Mouse (Mus musculus) neural tube, embryonic 13.5 days (tissue): ENCODE results near the gene Ntm. TPM values are rescaled to one million over a fixed set of nuclear protein-coding genes. Genes with fewer than 3 reads are reported as not detected.

Experiments
- ATAC-seq: fragments of 200-750 bp; cut with Nextera tagmentation; 2 replicates; pipeline ENCODE4 v1.8.0; 2017; ENCODE audit warnings: low read depth, mild to moderate bottlenecking, moderate TSS enrichment, moderate library complexity
- H3K27ac ChIP-seq: fragments of 300-500 bp; sonication (generic); replicated peaks from 2 replicates; pipeline ENCODE4 v1.5.1; 2015; ENCODE audit warnings: moderate library complexity, mild to moderate bottlenecking, inconsistent platforms
- H3K27me3 ChIP-seq: fragments of 300-500 bp; sonication (generic); 2 replicates; pipeline ENCODE4 v1.6.1; 2015; ENCODE audit warnings: mild to moderate bottlenecking, inconsistent platforms
- H3K36me3 ChIP-seq: fragments of 300-500 bp; sonication (generic); 2 replicates; pipeline ENCODE4 v1.6.1; 2015; ENCODE audit warnings: mild to moderate bottlenecking, inconsistent platforms
- H3K4me1 ChIP-seq: fragments of 300-500 bp; sonication (generic); replicated peaks from 2 replicates; pipeline ENCODE4 v1.6.1; 2015; ENCODE audit warnings: inconsistent platforms
- H3K4me2 ChIP-seq: fragments of 300-500 bp; sonication (generic); 2 replicates; pipeline ENCODE4 v1.6.1; 2015; ENCODE audit warnings: inconsistent platforms, mild to moderate bottlenecking, moderate library complexity
- H3K4me3 ChIP-seq: fragments of 300-500 bp; sonication (generic); 2 replicates; pipeline ENCODE4 v1.5.1; 2015; ENCODE audit warnings: mild to moderate bottlenecking, inconsistent platforms
- H3K9ac ChIP-seq: fragments of 300-500 bp; sonication (generic); 2 replicates; pipeline ENCODE4 v1.6.1; 2015; ENCODE audit warnings: moderate library complexity, mild to moderate bottlenecking, inconsistent platforms
- H3K9me3 ChIP-seq: fragments of 300-500 bp; sonication (generic); 2 replicates; pipeline ENCODE4 v1.6.1; 2016; ENCODE audit warnings: inconsistent platforms
- WGBS: fragments of 180-500 bp; shearing (Covaris S2); methylation state at CpG from one replicate; pipeline ENCODE4 v1.1.7; 2015; 5-methylcytosine and 5-hydroxymethylcytosine counted together
- polyA plus RNA-seq: library from polyadenylated mRNA; unstranded; fragments of >200 nt; fragmentation: Nextera tagmentation; extraction: Ambion mirVana; gene quantifications from 2 replicates; pipeline ENCODE4 v1.2.1, GENCODE M21; 2015

The Ntm gene
- polyA plus RNA-seq, 1 experiment from 2014 or later, result 150 TPM

GRCm38 (mm10) chr9:29769361-29769760 lies 193.6 kb downstream of the Ntm start:
- 69% methylated on average over 4 of the region's 4 CpGs for WGBS
- Histone ChIP-seq H3K4me3 (no peak overlapping the region), H3K27ac (no peak overlapping the region), H3K36me3 (no peaks in the 10 kb centered on the region), H3K9ac (no peak overlapping the region), H3K9me3 (no peaks in the 10 kb centered on the region), H3K4me2 (no peak overlapping the region), H3K27me3 (no peaks in the 10 kb centered on the region), H3K4me1 (peaks cover 27% of the 10 kb centered on the region)
- no peak for ATAC-seq

GRCm38 (mm10) chr9:29765990-29766980 lies 196.7 kb downstream of the Ntm start:
- Histone ChIP-seq H3K4me3 (no peak overlapping the region), H3K9me3 (no peaks in the 10 kb centered on the region), H3K36me3 (no peaks in the 10 kb centered on the region), H3K4me2 (no peak overlapping the region), H3K9ac (no peak overlapping the region), H3K4me1 (peaks cover 35% of the 10 kb centered on the region), H3K27me3 (no peaks in the 10 kb centered on the region), H3K27ac (peak overlapping the region; percentile 14; the same call in 1 of the 2 replicates)
- no peak for ATAC-seq
- 73% methylated on average over 6 of the region's 6 CpGs for WGBS

GRCm38 (mm10) chr9:29763338-29763737 lies 199.6 kb downstream of the Ntm start:
- Histone ChIP-seq H3K9ac (no peak overlapping the region), H3K9me3 (no peaks in the 10 kb centered on the region)
- 91% methylated on average over 4 of the region's 4 CpGs for WGBS

GRCm38 (mm10) chr9:29761952-29762586 lies 200.9 kb downstream of the Ntm start:
- Histone ChIP-seq H3K36me3 (no peaks in the 10 kb centered on the region), H3K27ac (peak overlapping the region; percentile 13; the same call in 1 of the 2 replicates), H3K4me2 (no peak overlapping the region), H3K9me3 (no peaks in the 10 kb centered on the region), H3K4me1 (peaks cover 26% of the 10 kb centered on the region), H3K27me3 (no peaks in the 10 kb centered on the region), H3K9ac (no peak overlapping the region), H3K4me3 (no peak overlapping the region)
- 36% methylated on average over 8 of the region's 8 CpGs for WGBS
- ATAC-seq, result peak; percentile 47; the same call in 1 of the 2 replicates

More at GRCm38 (mm10) chr9:29763338-29763737, 199.6 kb downstream of the Ntm start:
- H3K4me1 ChIP-seq, result peaks cover 30% of the 10 kb centered on the region
- no peak for ATAC-seq
- H3K27me3 ChIP-seq, result no peaks in the 10 kb centered on the region
- H3K4me3 ChIP-seq, result no peak overlapping the region
- H3K36me3 ChIP-seq, result no peaks in the 10 kb centered on the region
- no peak overlapping the region for H3K4me2 ChIP-seq
- H3K27ac ChIP-seq, result no peak overlapping the region

GRCm38 (mm10) chr9:29761511-29761910 lies 201.4 kb downstream of the Ntm start:
- Histone ChIP-seq H3K9ac (no peak overlapping the region), H3K4me2 (no peak overlapping the region), H3K27ac (peak overlapping the region; percentile 13; the same call in 1 of the 2 replicates), H3K9me3 (no peaks in the 10 kb centered on the region), H3K36me3 (no peaks in the 10 kb centered on the region), H3K4me1 (peaks cover 21% of the 10 kb centered on the region), H3K27me3 (no peaks in the 10 kb centered on the region), H3K4me3 (no peak overlapping the region)
- 86% methylated on average over 5 of the region's 5 CpGs for WGBS
- no peak for ATAC-seq

GRCm38 (mm10) chr9:29759940-29760339 lies 203.0 kb downstream of the Ntm start:
- Histone ChIP-seq H3K9ac (no peak overlapping the region), H3K4me3 (no peak overlapping the region)
- whole genome bisulfite sequencing, result 76% methylated on average over 3 of the region's 3 CpGs

GRCm38 (mm10) chr9:29759060-29759459 lies 203.9 kb downstream of the Ntm start:
- H3K27ac ChIP-seq, result no peak overlapping the region
- WGBS, result 96% methylated on average over 2 of the region's 2 CpGs
- H3K4me3 ChIP-seq, result no peak overlapping the region
- no peaks in the 10 kb centered on the region for H3K27me3 ChIP-seq
- H3K4me2 ChIP-seq, result no peak overlapping the region
- no peaks in the 10 kb centered on the region for H3K9me3 ChIP-seq
- H3K36me3 ChIP-seq, result no peaks in the 10 kb centered on the region
- no peak for ATAC-seq
- no peak overlapping the region for H3K9ac ChIP-seq
- peaks cover 19% of the 10 kb centered on the region; the same call in 1 of the 2 replicates for H3K4me1 ChIP-seq

More at GRCm38 (mm10) chr9:29759940-29760339, 203.0 kb downstream of the Ntm start:
- Histone ChIP-seq H3K4me1 (peaks cover 19% of the 10 kb centered on the region; the same call in 1 of the 2 replicates), H3K27me3 (no peaks in the 10 kb centered on the region), H3K4me2 (no peak overlapping the region), H3K9me3 (no peaks in the 10 kb centered on the region), H3K27ac (no peak overlapping the region), H3K36me3 (no peaks in the 10 kb centered on the region)
- ATAC-seq, result no peak

- Histone ChIP-seq H3K4me2 (no peak overlapping the region), H3K9ac (no peak overlapping the region), H3K27me3 (no peaks in the 10 kb centered on the region), H3K4me3 (no peak overlapping the region), H3K9me3 (no peaks in the 10 kb centered on the region), H3K36me3 (no peaks in the 10 kb centered on the region), H3K27ac (no peak overlapping the region), H3K4me1 (peaks cover 20% of the 10 kb centered on the region)
- no peak for ATAC-seq
These were observed 208.6 kb downstream of the Ntm start for GRCm38 (mm10) chr9:29754374-29754773.

- H3K9me3 ChIP-seq, result no peaks in the 10 kb centered on the region
- no peak overlapping the region for H3K27ac ChIP-seq
- H3K4me2 ChIP-seq, result no peak overlapping the region
- ATAC-seq, result peak; percentile 40; the same call in 1 of the 2 replicates
- peaks cover 19% of the 10 kb centered on the region for H3K4me1 ChIP-seq
- no peak overlapping the region for H3K9ac ChIP-seq
- H3K36me3 ChIP-seq, result no peaks in the 10 kb centered on the region
- no peaks in the 10 kb centered on the region for H3K27me3 ChIP-seq
- H3K4me3 ChIP-seq, result no peak overlapping the region
- WGBS, result 49% methylated on average over 1 of the region's 1 CpGs
These were observed 211.5 kb downstream of the Ntm start for GRCm38 (mm10) chr9:29751396-29751795.

GRCm38 (mm10) chr9:29750371-29751014 lies 212.4 kb downstream of the Ntm start:
- peak overlapping the region; percentile 43 for H3K27ac ChIP-seq
- ATAC-seq, result peak; percentile 50; the same call in 1 of the 2 replicates
- no peaks in the 10 kb centered on the region for H3K36me3 ChIP-seq
- peak overlapping the region; percentile 24 for H3K4me3 ChIP-seq
- peak overlapping the region; percentile 54 for H3K4me2 ChIP-seq
- no peaks in the 10 kb centered on the region for H3K27me3 ChIP-seq
- peaks cover 15% of the 10 kb centered on the region for H3K4me1 ChIP-seq
- no peaks in the 10 kb centered on the region for H3K9me3 ChIP-seq
- H3K9ac ChIP-seq, result peak overlapping the region; percentile 53
- 12% methylated on average over 15 of the region's 15 CpGs for WGBS

GRCm38 (mm10) chr9:29748070-29748469 lies 214.9 kb downstream of the Ntm start:
- Histone ChIP-seq H3K36me3 (no peaks in the 10 kb centered on the region), H3K4me1 (peaks cover 15% of the 10 kb centered on the region)
- WGBS, result 80% methylated on average over 4 of the region's 4 CpGs

More at GRCm38 (mm10) chr9:29748070-29748469, 214.9 kb downstream of the Ntm start:
- Histone ChIP-seq H3K27me3 (no peaks in the 10 kb centered on the region), H3K9ac (no peak overlapping the region), H3K4me3 (no peak overlapping the region), H3K27ac (no peak overlapping the region), H3K9me3 (no peaks in the 10 kb centered on the region), H3K4me2 (no peak overlapping the region)
- no peak for ATAC-seq
